Mouse (Mus musculus) heart, adult 2 months (tissue): ENCODE results near the gene Fam104a.

Source experiments
- CTCF ChIP-seq: fragments of 200-600 bp; IDR thresholded peaks from 2 replicates; pipeline ENCODE4 v1.8.1; 2022; ENCODE audit warnings: antibody characterized with exemption, mild to moderate bottlenecking, moderate library complexity
- EP300 ChIP-seq: fragments of 200-500 bp; IDR thresholded peaks from 2 replicates; pipeline ENCODE4 v1.6.1; 2011; ENCODE audit warnings: low read depth, low read length, control low read depth; ENCODE audit not compliant: insufficient read depth

DNA sequence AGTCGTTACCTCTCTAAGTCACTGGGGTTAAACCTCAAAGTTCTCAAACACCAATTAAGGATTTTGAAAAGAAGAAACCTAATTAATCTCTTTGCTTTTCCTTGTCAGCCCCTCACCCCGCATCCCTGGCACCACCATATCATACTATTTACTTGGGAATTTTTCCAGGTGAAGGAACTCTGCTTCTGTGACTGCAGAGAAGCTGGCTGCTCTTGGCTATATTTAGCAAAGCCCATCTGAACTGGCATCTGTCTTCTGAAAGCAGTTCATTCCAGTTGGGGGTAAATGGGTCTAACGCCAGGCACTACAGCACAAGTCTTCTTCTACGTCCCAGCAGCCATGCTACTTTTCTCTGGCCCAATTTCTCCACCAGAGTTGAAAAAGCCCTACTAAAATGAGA is 10.3 kb downstream of the Fam104a start:
- TF ChIP-seq CTCF (no peak), EP300 (no peak)
